Mouse (Mus musculus): ENCODE data around the gene Fhdc1.
A peak's percentile ranks its signal among the peaks of the same experiment; 100 is the strongest.

Fhdc1 gene

DNA sequence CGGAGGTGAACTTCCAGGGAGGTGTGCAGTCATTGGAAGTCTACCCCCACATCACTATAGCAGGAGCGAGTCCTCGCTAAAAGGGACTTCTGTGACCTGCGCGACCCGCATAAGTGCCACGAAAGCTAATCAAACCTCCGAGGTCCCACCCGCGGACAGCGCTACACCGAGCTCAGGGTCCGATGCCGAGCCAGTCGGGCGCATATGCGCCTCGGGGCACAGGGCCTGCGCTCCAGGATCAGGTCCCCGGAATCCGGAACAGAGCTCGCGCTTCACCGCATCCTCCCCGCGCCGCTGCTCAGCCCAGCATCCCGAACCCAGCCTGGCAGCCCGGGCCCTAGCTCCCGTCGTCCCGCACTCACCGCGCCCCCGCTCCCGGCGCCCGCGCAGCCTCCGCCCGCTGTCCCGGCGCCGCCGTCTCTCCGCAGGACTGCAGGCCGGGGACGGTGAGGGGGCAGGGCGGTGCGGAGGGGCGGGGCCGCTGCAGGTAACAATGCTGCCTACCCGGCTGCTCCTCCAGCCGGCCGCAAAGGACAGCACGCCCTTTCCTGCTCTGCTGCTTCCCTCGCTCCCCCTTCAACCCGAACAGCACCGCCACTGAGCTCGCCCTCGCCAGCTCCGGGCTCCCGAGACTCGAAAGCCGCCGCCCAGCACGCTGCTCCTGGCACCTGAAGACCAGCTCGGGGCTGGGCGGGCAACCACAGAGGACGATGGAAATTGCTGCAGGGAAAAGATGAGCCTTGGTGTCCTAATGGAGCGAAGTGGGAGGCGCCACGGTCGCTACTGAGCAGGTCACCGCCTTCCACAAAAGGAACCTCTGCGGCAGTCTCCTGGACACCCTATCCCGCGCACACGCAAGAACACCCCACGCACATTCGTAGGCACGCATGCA, at the start of gene Fhdc1:
TSS of gene Fhdc1 (minus strand) at position 424 of the 892 bp plus-strand sequence.
- DNase-seq, result peak; percentile 46

GRCm38 (mm10) chr3:84529021-84529420, 48.8 kb upstream of the Fhdc1 start:
- no peak for DNase-seq

DNA sequence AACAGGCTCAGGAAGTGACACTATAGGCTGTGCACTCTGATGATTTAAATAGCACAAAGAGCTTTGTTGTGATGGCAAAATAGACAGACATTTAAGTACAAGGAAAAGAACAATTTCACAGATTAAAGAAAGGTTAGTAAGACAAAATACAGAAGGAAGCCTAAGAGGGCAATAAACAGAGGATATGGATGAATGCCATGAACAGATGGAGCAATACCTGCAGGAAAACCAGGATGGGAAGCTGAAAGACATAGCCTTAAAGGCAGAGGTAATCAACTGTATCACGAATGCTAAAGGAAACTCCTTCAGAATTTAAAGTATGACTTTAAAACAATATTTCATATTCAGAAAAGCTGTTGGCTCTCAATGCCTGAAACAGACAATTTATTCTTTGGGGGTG, 44.7 kb upstream of the Fhdc1 start:
- DNase-seq, result no peak

GRCm38 (mm10) chr3:84516163-84516562, 35.9 kb upstream of the Fhdc1 start:
- DNase-seq, result no peak

DNA sequence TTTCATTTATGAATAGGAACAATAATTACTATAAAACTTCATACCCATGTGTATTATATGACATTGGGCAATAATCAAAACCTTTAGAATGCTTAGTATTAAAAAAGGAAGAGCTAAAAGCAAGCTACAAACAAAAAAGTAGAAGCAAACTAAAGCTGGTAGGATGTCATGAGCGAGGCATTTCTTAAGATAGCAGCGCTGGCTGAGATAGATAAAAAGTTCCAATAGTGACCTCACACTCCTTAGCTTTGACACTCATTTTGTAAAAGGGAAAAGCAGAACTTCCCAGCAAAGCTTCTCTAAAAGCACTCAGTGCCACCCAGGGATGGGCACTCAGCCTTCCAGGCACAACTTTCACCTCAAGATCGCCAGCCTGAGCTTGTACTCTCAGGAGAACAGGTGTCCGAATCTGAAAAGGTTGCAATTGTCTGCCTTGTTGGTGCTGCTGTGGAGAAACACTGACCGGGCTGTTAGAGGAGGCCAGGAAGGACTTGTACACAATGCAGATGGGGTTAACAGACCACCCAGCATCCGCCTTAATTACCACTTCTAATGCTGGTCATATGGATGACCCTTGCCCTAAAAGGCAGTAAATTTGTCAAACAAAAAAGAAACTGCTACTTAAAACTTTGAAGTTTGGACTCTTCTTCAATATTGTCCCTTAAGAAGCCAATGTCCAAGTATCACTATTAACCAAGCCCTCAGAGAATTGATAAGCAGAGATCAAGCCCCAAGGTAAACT, 32.7 kb upstream of the Fhdc1 start:
- DNase-seq, result no peak

GRCm38 (mm10) chr3:84505193-84505592, 25.0 kb upstream of the Fhdc1 start:
- DNase-seq, result no peak

DNA sequence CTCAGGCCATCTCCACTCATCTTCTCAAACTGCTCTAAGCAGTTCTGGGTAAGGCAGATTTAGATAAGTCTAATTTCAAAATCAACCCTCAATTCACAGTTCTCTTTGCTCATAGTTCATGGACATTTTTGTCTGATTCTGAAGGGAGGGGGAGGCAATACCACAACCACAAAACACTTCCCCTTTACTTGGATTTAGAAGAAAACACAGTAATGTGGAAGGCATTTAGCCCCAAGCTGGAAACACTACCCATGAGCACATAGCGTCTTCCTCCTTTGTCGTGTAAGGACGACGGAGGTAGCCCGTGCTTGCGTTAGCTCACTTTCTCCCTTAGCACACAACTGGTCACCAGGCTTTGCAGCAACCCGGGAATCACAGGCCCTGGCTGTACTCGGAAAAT, 24.1 kb upstream of the Fhdc1 start:
- no peak for DNase-seq

DNA sequence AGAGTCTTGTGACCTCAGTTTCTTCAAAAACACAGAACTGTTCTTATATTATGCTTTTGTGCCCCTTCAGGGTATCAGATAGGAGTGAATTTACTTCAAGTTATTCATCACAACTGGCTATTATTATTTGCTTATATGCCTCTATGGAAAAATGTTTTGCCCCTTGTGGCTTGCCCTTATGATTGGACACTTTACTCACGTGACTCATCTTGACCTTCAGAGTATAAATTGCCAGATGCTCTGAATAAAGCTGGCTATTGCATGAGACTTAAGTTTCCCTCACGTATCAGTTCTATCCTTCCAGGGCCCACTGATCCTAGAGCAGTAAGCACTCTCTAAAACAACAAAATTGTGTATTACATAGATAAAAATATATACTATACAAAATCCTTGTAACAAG, 21.9 kb upstream of the Fhdc1 start:
- no peak for DNase-seq

DNA sequence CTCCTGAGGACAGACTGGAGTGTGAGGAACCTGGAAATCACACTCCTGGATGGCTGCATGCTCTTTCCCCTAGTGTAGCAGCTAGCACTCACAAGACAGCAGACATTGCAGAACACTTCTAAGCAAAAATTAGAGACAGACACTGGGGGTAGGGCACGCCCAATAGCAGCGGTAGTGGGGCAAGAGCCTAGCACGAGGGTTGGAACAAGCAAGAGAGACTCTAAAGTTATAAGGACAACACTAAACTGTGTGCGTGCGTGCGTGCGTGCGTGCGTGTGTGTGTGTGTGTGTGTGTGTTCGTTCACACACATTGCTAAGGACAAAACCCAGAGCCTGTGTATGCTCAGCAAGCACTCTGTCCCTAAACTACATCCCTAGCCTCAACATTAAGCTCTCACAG, 20.3 kb upstream of the Fhdc1 start:
- DNase-seq, result no peak

DNA sequence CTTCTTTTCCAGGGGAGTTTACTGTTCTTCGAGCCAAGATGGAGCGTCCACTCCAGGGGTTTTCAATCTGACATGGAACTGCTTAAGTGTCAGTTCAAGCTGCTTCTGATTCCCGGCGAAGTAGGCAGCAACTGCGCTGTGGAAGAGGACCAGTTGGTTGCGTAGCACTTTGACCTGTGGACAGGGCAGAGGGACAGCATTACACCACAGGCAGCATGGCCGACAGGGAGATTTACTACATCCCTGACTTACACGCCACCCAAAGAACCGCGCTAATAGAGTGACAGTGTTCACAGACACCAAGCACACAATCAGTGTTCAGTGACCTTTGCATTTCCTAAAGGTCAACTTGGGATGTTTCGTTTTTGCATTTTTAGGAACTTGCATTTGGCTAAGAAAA, 17.5 kb upstream of the Fhdc1 start:
- no peak for DNase-seq

DNA sequence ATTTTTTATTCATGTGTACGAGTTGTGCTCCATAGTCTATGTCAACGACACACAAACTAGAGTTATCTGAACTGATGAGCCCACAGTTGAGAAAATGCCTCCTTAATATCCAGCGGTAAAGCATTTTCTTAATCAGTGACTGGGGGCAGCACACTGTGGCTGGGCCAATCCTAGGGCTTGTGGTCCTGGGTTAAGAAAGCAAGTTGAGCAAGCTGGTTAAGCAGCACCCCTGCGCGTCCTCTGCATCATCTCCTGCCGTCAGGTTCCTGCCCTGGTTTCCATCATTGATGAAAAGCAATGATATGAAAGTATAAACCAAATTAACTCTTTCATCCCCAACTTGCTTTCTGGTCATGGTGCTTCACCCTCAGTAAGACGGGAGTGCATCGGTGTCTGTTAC, 12.4 kb upstream of the Fhdc1 start:
- no peak for DNase-seq

DNA sequence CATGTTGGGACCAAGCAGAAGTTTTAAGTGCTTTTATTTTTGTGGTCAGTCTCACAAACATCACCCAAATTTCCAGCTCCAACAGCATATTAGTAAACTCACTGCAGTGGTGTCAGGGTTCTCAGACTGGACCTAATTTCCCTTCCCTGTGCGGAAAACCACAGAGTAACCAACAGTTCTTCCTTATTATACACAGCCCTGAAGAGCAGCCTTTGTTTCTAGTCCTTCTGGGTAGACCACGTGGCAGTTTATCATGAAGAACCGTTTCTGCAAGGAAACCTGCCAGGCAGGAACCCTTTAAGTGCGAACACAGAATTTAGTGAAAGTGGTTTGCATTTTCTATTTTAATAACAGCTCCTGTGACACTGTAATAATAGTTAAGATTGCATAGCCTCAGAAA, 11.9 kb upstream of the Fhdc1 start:
- no peak for DNase-seq

DNA sequence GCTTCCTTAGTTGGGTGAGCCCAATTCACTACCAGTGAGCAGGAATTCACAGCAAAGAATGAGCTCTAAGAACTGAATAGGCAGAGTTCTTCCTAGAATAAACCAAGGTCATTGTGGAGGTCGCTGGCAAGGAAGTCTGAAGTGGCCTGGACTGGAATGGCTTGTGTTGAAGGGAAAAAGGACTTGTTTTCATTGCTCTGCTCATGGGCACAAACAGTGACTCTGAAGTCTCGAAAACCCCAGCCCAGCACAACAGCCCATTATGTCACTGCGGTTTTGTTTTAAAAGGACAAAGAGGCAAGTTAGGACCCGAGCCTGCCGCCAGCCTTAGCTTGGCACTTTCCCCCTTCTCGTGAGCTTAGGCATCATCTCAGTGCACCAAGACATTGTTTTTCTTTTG, 8.5 kb upstream of the Fhdc1 start:
- no peak for DNase-seq

GRCm38 (mm10) chr3:84484891-84485290, 4.7 kb upstream of the Fhdc1 start:
- no peak for DNase-seq

- no peak for DNase-seq
Measured at GRCm38 (mm10) chr3:84484333-84484732, 4.1 kb upstream of the Fhdc1 start.

DNA sequence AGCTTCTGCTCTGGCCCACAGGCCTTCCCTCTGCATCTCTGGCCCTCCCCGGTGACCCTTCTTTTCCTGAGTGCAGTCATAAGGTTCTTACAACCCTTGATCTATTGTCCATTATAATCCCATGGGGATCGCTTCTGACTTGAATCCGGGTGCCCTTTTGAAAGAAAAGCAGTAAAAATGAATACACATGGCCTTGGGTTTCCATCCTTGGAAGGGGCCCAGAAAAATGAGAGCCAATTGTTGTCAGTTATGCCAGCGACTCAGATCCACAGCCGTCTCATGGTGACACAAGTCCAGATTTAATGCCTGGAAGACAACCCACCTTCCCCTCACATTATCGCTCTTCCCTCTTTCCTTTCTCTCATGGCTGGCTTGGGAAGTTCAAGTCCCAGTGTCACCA, 1.9 kb upstream of the Fhdc1 start:
- DNase-seq, result no peak

- peak; percentile 32 for DNase-seq
Measured at GRCm38 (mm10) chr3:84481104-84481503, 875 bp upstream of the Fhdc1 start.

DNA sequence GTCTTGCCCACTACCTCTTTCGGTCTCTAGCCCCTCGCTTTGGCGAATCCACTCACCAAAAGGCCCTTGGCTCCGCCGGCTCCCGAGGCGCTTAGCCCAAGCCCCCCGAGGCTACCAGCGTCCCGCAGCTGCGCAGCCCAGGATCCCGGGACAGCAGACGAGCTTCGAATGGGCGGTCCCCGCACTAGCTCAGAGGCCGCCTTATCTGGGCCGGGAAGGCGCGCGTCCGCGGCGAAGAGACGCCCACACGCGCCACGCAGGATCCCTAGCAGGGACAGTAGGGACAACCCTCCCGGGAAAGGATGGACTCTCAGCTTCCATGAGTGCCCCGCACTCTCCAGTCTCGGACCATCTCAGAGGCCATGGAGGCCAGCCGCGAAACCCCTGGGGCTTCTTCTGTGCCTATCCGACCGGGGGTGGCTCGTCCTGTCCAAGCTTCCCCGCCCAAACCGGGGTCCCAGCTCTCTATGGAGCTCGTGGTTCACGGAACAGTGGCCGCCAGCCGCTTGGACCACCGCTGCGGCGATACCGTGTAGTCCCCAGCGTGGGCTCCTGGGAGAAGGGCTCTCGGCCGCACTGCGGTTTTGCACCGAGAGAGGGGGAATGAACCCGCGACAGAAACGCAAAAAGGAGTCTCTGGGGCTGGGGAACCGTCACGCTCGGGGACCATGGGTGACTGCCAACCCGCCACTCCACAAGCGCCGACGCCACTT, 780 bp downstream of the Fhdc1 start:
- DNase-seq, result peak; percentile 49

GRCm38 (mm10) chr3:84478896-84479292, 1.3 kb downstream of the Fhdc1 start:
- no peak for DNase-seq

DNA sequence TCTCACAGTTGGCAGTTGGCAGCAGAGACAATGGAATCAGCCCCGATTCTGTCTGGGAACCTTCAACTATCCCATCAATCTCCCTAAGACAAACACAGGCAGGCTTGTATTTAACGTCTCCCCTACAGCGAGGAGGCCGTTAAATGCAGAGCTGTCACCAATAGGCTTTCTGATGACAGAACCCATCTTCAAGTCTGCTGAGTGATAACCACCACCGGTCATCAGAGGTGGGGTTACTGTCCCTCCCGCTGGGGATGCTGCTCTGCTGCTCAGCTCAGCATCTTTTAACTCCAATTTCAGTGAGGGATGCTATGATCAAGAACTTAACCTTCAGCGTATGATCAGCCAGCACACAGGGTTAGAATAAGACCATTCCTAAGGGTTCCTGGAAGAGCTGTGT, 2.0 kb downstream of the Fhdc1 start:
- no peak for DNase-seq

GRCm38 (mm10) chr3:84477498-84477897, 2.7 kb downstream of the Fhdc1 start:
- no peak for DNase-seq

DNA sequence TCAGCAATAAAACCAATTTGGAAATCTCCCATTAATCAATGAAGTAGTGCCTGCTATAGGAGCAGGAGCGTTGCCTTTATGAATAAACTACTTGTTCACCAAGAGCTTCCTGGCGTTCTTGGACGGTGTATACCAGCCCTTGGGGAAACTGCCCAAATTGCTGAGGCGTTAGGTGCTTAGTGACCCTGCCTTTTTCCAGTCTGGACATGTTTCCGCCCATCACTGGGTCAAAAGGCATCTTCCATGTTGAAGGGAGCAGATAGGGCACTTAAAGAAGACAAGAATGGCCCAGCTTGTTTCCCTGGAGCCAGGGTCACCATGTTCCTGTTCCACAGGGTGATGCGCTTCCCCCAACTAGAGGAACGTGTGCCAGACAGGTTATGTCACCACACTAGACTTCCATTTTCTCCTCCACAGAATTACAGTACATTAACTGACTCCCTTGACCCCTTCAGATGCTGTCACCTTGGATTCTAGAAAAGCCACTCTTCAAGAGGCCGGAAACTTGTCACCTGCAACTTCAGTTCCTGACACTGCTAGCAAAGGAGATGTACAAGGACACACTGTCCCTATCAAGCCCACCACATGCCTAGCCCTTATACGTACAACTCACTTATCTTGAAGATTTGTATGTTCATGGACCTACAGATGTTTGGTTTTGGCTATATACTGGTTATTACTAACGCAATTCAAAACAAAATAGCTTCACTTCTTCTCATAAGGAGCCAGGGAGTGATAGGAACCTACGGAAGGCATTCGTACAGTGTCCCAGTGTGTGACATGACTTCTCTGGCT, 5.1 kb downstream of the Fhdc1 start:
- DNase-seq, result no peak

DNA sequence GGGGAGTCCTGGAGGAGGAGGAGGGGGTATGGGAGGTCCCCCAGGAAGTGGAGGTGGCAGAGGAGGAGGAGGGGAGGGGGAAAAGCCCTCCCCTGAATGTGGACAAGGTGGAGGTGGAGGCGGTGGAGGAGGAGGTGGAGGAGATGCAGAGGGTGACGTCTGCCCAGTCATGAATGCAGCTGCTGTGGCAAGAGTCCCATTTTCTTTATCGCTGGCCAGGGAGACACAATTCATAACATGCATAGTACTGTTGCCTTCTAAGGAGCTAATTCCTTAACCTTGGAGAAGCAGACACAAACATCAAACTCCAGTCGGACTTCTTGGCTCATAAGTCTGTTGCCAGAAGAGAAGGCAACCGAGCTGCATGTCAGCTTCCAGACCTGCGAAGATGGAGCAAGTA, 5.8 kb downstream of the Fhdc1 start:
- no peak for DNase-seq

Measured in right cerebral cortex, postnatal 4 days (tissue).